Mouse (Mus musculus) mouse trophoblast stem cell (cell line): ENCODE data around the gene Rab40c.

Experiments used
- in situ Hi-C, 2 experiments: fragments of 300-500 bp; cut with MseI, MboI; formaldehyde crosslinking; loops; 2 replicates in 1 of 2; 3 replicates in 1 of 2; pipeline ENCODE4 v1.15.1; 2025

The Rab40c gene

DNA sequence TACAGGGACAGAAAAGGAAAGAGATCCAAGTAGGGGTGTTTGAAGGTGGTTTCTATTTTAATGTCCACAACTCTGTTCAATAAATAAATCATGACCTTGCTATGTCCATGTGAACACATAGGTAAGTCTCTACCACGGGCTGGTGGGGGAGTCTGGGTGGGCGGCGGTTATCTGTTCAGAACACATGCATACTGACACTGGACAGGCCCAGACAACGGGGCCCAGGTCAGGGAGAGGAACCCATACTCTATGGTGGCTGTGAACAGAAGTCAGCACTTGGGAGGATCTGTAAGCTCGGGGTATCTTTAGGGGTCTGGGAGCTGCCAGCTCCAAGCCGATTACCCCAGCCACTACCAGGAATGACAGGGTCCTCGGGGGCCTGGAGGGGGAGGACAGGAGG is 26.8 kb upstream of the Rab40c start:
- in situ Hi-C loops = no loop called here

GRCm38 (mm10) chr17:25945517-25946155 is 26.1 kb upstream of the Rab40c start:
- in situ Hi-C loops = no loop called here

DNA sequence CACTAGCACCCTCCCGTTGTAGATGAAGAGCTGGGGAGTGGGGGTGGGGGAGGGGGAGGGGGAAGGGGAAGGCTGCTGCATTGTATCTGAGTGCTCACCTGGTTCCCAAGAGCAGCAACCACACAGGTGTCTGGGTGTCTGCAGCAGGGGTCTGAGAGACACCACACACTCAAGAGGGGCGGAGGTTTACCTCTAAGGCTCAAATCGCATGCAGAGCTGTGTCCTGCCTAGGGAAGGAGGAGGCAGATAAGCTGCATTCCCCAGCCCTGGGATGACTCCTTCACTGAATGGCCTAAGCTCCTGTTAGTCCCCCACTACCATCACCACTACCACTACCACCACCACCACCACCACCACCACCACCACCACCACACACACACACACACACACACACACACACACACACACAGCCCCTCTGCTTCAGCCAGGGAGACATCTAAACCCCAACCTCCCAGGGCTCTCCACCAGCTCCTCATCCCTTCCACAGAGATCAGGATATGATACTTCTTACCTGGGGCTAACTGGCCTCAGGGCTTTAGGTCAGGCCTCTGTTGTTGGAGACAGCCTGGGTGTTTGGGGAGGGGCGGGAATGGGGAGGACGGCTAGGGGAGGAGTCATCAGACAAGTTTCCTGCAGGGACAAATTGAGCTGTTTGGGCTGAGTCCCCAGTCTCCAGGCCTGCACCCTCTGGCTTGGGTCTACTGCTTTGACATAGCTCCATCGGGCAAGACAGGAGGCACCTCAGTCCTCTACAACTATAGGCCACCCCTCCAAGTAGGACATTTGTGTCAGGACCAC is 25.0 kb upstream of the Rab40c start, which contains the start of the genes Pigq and Nhlrc4:
TSS of gene Pigq (minus strand) at position 571 of the 798 bp plus-strand sequence.
TSS of gene Nhlrc4 (minus strand) at position 596 of the 798 bp plus-strand sequence.
- in situ Hi-C loops = no loop called here

- in situ Hi-C loops = no loop called here
These were observed 24.2 kb upstream of the Rab40c start for GRCm38 (mm10) chr17:25943769-25944168.

DNA sequence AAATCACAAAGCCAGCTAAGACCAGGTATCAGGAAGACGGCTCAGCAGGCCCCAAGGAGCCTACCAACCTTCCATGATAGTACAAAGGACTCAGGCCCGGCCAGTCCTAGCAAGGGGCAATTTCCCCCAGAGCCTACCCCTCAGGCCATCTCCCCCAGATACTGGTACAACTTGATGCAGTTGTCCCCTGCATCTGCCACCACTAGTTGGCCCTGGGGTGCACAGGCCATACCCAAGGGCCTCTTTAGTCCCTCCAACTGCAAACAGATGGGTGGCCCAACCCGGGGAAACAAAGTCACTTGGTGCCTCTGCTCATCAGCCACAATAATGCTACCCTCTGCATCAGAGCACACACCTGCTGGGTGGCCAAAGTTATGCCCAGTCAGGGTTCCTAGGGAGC is 23.7 kb upstream of the Rab40c start:
- in situ Hi-C loops = no loop called here

DNA sequence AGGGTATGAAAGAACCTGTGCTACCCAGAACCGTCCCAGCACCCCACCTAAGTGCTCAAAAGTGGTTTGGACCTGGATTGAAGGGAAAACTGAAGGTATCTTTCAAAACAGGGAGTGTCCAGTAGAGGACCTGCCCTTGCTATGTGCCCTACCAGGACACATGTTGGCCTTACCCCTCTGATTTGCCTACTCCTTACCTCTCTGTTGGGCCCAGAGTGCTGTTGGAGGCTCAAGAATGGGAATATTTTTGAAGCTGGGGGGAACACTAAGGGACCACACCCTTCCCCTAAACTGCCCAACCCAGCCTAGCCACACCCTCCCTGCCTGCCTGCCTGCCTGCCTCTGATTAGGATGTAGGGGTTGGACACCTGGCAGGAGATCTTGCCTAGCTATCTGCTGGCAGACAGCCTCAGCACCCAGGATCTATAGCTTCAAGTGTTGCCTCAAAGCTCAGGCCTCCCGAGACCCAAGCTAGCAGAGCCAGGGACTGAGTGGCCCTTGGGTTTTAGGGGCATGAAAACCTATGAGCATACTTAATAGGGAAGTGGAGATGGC is 23.1 kb upstream of the Rab40c start:
- in situ Hi-C loops = no loop called here

DNA sequence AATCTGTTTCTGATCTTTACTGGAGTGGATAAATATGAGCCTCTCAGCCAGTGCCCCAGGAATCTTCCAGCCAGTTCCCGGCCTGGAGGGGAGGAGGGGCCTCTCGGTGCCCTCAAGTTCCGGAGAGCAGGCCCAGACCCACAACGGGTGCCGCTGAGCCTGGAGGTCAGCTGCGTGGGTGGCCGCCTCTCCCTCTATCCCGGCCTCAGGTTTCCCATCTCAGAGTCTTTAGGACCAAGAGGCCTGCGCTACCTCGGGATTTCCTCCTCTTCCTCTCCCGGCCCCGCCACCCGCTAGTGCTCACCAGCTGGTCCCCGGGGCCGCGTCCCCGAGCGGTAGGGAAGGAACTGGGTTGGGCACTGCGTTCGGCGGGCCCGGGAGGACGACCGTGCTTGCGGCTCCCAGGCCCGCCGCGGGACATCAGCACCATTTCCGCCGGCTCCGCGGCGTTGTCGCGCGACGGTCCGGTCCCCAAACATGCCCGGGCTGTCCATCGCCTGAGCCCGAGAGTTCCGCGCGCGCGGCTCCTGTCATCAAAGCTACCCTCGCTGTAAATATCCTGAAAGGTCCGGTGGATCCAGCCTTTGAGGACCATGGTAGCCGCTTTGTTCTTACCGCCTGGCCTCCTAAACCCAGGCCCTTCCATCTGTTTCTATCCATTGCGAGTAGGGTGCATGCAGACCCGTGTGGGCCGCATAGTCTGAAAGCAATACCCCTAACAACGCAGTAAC is 22.1 kb upstream of the Rab40c start:
- in situ Hi-C loops = no loop called here

DNA sequence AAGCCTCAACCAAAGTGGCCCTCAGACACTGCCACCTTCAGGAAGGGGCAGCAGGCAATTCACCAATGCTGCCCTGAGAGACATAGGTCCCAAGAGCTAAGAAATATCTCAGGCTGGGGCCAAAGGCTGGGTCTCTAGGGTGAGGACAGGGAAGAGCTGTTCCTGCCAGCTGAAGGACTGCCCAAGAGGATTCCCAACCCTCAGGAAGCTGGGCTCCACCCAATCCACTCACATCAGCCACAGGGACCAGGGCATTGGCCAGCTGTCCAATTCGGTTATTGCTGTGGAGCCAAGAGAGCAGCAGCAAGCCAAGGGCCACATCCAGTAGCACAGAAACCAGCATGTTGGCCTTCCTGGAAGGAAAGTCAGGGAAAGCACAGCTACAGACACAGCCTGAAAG is 15.0 kb upstream of the Rab40c start:
- in situ Hi-C loops = no loop called here

DNA sequence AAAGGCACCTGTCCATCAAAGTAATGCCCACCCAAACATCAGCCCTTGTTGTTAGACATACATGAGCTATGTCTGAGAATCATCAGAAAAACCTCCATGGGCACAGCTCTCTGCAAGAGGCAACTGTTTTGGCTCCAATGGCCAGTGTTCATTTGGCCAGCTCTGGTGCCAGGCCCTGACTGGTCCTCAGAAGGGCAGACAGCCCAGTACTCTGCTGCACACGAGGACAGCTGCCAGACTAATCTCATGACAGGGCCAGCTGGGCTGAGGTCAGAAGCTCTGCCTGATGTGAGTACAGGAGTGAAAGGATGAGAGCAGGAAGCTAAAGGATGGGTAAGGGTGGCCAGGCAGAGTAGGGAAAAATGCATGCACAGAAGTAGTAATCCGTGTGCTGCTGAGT is 5.8 kb upstream of the Rab40c start:
- in situ Hi-C loops = no loop called here

- in situ Hi-C loops = no loop called here
These were observed 2.6 kb upstream of the Rab40c start for GRCm38 (mm10) chr17:25922120-25922519.

DNA sequence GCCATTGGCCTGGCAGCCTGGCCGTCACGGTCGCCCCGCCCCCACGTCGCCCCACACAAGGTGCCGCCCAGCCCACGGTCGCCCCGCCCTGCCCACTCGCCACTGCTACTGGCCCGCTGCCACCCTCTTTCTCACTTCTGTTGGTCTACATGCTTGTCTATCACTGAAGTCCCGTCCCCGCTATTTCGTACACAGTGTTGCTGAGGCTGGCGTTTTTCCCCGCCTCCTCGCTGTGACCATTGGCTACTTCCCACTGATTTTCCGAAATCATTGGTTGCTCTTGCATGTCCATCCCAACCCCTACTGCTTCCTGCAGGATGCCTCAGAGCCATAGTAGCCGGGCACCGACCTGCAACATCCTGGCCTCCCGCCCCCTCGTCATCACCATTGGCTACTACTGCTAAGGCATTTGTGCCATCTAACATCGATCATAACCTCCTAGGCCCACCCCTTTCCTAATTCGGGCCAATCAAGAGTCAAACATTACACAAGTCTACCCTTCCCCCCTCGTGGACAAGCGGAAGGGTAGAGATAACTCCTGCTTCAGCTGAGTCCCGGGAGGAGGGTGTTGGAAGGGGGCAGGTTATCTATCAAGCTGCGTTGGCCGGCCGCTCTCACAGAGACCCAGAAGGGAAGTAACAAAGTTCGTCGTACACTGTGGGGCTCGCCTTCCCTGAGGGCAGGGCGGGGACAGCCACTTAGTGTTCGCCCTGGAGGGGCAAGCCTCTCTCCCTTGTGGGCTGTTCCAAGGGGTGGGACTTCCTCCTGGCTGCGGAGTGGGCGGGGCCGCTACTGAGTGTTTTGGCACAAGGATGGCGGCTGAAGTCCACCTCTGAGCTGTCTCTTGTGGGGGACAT is 487 bp upstream of the Rab40c start:
- in situ Hi-C loops = no loop called here

DNA sequence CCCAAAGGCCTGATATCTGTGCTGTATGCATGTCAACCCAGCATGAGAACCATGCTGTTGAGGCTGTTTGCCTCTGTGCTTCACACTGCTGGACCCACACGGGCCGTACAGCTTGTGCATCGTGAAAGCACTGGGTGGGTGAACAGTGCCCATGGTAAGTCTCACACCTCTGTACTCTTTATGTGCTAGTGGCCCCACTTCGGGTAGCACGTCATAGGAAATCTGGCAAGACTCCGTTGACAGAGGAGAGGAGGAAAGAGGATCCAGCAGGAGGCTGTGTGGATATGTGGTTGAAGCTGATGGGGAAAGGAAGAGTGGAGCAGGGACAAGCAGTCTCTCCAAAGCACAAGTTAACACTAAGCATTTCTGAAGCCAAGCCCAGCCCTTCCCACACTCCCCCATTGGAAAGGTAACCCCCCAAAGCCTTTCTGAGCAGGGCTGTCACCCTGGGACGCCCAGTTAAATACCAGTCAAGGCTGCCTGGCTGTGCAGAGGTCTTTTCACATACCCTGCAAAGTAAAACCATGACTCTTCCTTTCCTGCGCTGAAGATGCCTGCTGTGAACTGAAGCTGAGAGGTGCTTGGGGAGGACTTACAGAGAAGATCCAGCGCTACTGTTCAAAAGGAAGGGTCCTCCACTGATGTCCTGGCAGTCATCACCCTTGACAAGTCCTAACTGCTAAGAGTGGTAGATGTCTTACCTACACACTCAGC is 1.3 kb downstream of the Rab40c start:
- in situ Hi-C loops = no loop called here

DNA sequence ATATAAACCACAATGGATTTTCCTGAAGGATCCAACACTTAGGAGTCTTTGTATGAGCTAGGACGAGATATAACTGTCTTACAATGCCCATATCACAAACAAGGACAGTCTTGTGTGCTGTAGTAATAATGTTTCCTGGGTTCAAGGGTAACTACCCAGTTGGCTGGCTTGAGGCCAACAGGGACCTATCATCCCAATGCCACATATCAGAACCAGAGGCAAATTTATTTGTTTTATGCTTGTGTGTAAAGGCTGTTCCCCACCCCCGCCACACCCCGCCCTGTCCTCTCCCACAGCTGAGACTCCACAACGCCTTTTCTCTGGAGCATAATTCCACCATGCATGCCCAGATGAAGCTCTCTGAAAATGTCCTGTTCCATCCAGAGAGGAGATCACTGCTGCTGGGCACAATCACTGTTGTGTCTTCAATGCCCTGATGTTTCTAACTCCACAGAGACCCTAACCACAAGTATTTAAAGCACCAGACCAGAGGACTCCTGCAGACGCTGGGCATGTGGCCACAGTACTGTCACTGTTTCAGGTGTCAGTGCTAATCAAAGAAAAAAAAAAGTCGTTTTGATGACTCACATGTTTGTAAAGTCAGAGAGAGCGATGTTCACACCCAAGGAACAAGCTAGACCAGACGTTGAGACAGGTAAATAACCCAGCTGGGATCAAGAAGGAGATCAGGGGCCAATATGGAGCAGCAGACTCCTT is 2.4 kb downstream of the Rab40c start:
- in situ Hi-C loops = no loop called here

DNA sequence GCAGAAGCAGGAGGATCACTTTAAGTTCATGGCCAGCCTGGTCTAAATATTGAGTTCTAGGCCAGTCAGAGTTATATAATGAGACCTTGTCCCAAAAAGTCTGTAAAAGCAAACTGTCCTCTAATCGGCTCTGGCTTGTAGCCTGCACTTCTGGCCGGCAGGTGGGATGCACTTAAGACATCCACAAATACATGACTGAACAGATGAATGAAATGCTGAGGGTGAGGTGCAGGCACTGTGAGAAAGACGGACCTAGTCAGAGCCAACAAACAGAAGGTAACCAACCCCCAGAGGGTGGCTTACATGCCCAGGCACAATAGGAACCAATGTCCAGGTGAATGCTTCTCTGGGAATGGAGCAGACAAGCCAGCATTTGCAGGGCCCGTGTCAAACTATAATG is 5.2 kb downstream of the Rab40c start:
- in situ Hi-C loops = no loop called here

- in situ Hi-C loops = no loop called here
These were observed 5.7 kb downstream of the Rab40c start for GRCm38 (mm10) chr17:25913877-25914275.

DNA sequence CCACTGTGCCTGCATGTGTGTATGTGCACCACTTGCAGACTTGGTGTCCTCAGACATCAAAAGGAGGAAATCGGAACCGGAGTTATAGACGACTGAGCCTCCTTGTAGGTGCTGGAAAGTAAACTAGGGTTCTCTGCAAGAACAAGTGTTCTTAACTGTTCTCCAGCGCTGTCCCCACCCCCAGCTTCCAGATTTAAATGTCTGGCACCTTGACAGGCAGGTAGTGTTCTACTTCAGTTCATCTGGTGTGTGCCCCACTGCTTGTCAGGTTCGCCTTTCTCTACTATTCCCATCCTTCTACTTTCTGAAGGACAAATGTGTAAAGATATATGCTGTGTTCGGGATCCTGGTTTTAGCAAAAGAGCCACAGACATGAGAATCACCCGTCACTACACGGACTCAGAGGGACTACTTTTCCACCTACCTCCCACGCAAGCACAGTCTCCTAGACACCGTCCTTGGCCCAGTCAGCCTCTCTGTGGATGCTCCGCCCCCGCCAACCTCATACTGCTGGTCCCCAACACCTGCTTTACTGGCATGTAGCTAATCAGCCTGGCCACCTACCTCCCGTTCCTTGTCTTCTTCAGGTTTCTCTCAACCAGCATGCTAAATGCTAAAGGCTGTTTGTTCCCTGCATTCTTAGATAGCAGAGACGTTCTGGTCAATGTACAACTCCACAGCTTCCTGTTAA is 6.2 kb downstream of the Rab40c start:
- in situ Hi-C loops = no loop called here

DNA sequence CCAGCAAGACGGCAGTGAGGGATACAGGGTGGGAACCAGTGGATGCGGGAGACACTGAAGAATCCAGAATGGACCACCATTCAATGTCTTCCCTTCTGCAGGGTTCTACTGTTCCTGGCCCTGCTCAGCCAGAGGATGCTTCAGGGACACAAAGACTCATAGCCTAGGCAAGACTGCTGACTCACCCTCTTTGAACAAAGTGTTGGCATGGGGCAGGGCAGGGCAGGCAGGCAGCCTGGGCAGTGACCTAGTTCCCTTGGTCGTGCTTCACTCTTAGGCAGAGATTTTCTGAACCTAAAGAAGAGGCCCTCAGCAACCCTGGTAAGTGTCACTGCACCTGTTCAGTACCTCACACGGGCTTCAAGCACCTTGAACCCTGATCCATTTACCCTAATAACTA is 7.7 kb downstream of the Rab40c start:
- in situ Hi-C loops = no loop called here

- in situ Hi-C loops = no loop called here
These were observed 11.9 kb downstream of the Rab40c start for GRCm38 (mm10) chr17:25907640-25908039.

DNA sequence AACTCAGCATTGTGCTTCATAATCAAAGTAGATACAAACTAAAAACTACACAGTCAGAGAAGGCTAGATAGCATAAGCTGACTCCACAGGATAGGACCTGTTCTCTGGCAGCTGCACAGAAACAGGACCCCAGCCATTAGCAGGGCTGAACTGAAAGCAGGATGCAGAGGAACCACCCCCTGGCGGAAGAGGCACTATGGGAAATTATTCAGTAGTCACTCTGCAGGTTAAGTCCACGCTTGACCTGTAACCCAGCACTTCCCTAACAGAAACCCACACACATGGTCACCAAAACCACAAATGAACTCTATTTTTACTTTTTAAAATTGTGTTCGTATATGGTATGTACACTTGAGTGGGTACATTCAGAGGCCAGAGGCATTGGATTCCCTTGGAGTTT is 16.5 kb downstream of the Rab40c start:
- in situ Hi-C loops = no loop called here
